8 mouse cellular contexts compared by ENCODE assay signal in the genomic region with DNA sequence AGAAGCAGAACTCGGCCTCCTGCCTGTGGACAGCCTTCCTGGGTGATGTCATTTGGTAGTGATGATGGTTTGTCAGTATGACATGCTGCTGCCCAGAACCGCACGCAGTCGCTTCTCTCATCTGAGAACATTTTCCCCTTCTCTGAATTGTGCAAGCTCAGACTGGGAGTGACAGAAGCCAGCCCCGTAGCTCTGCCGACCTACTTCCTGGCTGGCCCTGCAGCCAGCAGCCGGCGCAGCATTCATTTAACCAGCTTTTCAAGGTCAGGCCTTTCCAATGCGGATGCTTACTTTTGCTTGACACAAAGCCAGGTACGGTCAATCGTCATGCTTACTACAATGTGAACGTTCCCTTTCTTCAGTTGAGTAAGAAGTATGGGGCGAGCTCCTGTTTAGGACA.
DNase-seq lines count a peak whose midpoint lies in the region.

No protein-coding gene starts in this region.

- DNase-seq in gastrocnemius, adult 18-20 months (ENCODE audit: low spot score) = peak; percentile 22
- no peak for DNase-seq in gastrocnemius, postnatal 4 days (ENCODE audit: low spot score in 2 of 2)
- peak; percentile 38 for DNase-seq in adrenal gland, postnatal 10 days
- peak; percentile 28 to 42 for DNase-seq in heart, adult 9 months (ENCODE audit: low spot score in 2 of 2)
- DNase-seq in lung, postnatal 14 days = peak; percentile 30
- no peak for DNase-seq in B cell, adult 2 months
- DNase-seq in adipocyte (ENCODE audit: low spot score) = no peak
- no peak for DNase-seq in thymus, postnatal 36 days

Comparison
In these comparisons a context has a peak if more than half of its experiments do, and no peak if none do; other contexts are left out.
1. DNase-seq: peak in gastrocnemius, adult 18-20 months (single experiment), adrenal gland, postnatal 10 days (single experiment), heart, adult 9 months (2 of 2) and lung, postnatal 14 days (single experiment); none in gastrocnemius, postnatal 4 days (0 of 2), B cell, adult 2 months (0 of 2), adipocyte (single experiment) and thymus, postnatal 36 days (0 of 2).